Mouse (Mus musculus): ENCODE measurements around the gene Dock11.

Gene Dock11

DNA sequence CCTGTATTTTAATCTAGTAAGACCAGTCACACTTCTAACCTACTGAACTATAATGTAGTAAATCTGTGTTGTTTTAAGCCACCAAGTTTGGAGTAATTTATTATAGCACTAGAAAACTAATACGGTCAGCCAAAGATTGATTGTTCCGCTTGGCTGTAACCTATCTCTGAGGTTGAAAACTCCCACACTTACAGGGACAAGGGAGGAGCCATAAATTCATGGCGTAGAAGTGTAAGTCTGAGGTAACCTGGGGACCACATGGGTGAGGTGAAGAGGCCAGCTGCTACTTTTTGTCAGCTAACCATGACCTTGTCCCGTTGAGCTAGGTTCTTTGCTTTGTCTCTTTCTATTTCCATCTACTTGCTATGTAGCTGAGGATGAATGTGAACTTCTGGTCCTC lies 61.5 kb downstream of the Dock11 start:
- no peak for DNase-seq (ENCODE audit: extremely low spot score)

DNA sequence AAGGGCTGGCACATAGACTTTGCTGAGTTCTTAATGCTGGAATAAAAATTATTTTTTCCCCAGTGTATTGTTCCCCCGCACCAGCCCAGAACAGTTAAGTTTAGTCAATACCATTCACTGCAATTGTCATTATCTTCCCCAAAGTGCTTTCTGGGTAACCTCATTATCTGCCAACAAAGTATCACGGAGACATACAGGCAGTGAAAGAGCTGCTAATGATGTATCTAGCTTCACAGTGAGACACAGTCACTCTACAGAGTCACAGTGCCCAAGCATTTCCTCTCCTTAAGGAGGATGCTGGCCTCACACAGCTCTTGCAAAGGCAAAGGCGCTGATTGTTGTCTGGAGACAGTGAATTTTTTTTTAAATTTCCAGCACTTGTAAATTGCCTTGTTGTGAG lies 63.3 kb downstream of the Dock11 start:
- no peak for DNase-seq (ENCODE audit: extremely low spot score)

DNA sequence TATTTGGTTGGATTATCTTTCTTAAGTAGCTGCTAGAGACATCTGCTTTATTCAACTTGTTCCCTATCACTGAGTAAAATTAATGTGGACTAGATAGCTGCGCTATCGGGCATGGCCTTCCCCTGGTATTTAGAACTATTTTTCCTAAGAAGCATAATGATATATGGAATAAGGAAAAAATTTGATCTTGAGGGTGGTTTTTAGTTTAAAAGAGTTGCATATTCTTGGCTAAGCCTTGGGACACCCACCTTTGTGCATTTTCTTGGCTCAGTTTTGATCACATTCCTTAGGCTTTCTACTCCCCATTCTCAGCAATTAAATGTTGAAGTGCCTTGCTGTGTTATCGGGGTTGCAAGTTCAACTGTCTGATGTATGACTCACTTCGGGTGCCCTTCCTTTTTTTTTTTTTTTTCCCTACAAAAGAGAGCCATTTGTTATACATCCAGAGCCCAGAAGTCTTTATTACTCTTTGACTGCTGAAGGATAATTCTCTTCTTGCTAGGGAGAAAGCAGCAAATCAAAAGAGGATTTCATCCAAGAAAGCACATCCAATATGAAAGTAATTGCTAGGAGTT lies 64.0 kb downstream of the Dock11 start:
- DNase-seq (ENCODE audit: extremely low spot score): no peak

DNA sequence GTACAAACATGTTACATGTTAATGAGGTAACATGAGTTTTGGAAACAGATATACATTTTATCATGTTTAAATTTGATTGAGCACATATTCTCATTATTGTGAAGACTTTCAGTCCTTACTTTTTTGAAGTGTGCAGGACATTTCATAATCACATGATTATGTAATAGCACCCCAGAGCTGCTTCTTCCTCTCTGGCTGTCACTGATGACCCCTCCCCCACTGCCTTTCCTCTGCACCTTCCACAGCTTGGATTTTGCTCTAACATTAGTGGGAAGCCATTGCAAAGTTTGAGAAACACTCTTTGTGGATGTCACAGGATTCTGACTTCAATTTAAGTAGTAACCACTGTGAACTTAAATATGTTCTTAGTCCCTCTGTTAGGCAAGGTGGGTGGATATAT lies 67.6 kb downstream of the Dock11 start:
- no peak for DNase-seq (ENCODE audit: extremely low spot score)

DNA sequence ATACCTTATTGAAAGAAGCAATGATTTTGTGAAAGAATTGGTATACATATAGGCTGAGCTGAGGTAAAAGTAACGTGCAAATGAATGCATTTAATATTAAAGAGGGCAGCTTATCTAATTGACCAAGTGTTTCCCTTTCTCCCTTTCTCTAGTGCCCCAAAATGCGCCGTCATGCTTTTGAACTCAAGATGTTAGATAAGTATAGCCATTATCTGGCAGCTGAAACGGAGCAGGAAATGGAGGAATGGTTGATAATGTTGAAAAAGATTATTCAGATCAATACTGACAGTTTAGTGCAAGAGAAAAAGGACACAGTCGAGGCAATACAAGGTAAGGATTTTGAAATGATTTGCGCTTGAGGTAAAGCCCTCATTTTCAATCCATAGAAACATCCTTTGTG lies 74.5 kb downstream of the Dock11 start:
- no peak for DNase-seq (ENCODE audit: extremely low spot score)

DNA sequence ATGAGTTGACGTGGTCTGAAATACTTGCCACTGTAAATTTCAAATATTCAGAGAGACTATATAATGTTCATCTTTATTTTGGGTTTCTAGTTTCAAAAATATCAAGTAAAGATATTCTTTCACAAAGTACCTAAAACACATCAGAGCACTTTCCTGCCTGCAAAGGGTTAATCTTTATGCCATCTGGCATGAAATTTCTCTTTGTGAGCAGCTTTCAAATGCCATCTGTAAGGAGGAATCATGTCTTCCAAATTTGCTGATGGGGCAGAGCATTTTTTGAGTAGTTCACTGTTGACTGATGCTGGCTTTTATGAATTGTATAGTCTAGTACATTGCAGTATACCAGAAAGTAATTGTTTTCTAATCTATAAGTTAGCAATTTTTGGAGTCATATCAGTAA lies 80.6 kb downstream of the Dock11 start:
- no peak for DNase-seq (ENCODE audit: extremely low spot score)

DNA sequence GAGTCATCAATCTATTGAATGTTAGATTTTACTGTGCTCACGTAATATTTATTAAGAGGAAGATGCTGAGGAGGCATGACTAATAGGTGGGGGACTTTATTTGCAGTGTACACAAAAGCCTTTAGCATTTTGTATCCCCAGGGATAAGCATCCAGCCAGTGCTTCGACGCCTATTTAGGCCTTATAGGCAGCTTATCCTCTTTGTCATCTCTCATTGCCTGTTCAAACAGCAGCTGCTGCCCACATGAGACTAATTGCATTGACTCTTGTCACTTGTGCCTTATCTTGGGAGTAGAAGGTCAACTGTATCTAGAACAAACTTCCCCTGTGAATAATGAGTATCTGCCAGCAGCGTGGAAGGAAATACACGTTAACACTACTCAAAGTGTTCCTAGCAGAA lies 88.0 kb downstream of the Dock11 start:
- DNase-seq (ENCODE audit: extremely low spot score): no peak

DNA sequence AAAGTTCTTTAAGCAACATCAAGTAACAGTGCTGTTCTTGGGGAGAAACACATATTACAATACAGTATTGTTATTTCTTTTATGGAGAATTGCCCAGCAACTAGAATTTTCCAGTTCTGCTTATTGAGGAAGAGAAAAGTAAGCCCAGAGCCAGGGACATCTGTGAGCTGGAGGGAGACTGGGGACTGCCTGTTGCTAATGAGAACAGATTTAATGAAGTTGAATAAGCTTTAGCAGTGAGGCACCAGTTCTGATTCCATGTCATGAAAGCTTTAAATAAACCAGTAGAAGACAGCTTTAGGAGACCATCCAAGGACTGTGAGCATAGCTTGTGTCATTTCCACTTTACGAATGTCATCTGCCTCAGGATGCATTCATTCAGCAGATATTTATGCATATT lies 99.3 kb downstream of the Dock11 start:
- DNase-seq (ENCODE audit: extremely low spot score): no peak

DNA sequence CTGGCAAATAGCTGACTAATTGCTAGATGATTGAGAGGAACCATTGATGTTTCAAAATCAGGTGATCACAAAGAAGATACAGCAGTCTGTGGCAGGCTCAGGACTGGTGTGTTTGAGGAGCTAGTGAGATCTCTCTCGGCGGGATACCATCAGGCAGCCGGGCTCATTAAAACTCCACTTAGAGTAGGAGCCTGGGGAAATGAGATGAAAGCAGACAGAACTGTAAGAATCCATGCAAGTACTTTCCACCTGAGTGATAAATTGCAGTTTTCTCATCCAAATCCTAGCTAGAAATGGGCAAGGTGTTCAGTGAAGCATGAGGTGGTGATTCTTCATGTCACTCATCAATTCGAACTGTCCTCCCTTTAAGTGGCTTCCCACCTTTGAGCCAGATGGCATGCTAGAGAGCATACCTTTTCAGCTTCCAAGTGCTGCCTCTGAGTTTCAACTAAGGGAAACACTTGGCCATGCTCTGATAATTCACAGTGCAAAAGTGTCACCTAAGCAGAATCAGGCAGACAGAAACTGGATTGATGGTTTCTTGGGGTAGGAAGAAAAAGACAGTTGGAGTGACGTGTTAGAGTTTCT lies 102.0 kb downstream of the Dock11 start:
- DNase-seq (ENCODE audit: extremely low spot score): no peak

DNA sequence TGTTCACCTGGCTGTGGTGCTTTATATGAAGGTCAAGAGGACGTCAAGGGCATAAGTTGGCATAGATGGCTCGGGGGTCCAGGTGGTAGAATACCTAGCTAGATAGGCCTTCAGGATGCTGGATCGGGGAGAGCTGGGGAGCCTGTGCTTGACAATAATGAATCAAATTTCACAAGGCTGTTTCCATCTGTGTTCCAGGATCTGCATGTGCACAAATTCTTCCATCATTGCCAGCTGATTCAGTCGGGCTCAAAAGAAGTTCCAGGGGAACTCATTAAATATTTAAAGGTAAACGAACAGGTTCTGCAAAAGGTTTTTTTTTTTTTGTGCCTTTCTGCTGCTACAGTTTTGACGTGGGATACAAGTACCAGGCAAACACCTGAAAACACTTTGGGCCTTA lies 105.6 kb downstream of the Dock11 start:
- DNase-seq (ENCODE audit: extremely low spot score): no peak

DNA sequence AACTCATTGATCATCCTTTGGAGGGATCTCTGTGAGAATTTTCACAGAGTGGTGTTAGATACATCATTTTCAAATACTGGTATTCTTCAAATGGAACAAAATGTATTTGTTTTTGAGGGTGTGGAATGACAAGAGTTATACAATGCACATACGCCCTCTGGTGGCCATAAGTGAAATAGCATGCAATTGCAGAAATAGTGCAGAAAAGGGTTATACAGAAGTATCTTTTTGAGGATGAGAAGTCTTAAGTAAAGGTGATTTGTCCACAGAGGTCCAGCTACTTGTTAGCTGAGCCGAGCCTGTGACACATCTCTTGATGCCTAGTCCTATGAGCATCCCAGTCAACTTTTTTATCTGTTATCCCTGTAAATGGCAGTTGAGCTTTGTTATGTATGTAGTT lies 108.4 kb downstream of the Dock11 start:
- DNase-seq (ENCODE audit: extremely low spot score): peak; percentile 4

DNA sequence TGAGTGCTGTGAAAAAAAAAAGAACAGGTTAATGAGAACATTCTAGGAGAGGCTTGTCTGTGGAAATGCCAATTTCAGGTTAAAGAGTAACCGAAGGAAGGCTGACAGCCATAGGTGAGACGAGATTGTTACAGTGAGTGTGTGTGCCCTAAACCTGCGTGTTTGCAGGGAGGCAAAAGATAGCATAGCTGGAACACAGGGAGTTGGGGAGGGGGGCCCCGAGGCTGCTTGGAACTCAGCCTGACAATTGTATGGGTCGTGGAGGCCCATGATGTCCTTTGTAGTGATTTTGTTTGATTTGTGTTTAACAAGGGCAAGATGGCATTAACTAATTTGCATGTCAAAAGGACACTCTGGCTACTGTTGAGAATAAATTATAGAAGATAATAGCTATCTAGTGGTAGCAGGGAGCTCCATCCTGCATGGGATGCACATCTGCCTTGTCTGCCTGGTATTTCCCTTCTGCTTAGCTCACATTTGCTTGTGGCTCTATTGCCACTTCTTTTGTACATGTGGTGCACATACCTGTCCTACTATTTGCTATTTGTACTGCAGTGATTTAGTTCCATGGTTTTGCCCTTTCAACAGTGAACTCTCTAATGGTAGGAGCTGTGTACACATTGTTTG lies 109.3 kb downstream of the Dock11 start:
- DNase-seq (ENCODE audit: extremely low spot score): no peak

DNA sequence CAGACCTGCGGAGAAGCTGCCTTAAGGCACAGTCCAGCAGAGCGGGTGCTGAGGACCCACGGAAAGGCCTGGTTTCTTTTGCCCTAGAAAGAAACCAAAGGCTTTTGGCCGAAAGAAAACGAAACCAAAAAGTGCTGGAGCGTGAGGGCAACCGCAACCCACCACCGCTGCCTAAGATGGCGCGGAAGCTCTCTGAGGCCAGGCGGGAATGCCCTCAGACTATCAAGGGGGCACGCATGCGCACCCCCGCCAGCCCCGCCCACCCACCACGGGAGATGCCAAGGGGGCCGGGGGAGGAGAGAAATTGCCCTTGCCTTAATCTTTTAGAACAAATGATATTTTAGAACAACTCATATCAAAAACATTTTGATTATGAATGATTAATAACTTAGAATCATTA lies 137.0 kb downstream of the Dock11 start:
- DNase-seq (ENCODE audit: extremely low spot score): no peak

DNA sequence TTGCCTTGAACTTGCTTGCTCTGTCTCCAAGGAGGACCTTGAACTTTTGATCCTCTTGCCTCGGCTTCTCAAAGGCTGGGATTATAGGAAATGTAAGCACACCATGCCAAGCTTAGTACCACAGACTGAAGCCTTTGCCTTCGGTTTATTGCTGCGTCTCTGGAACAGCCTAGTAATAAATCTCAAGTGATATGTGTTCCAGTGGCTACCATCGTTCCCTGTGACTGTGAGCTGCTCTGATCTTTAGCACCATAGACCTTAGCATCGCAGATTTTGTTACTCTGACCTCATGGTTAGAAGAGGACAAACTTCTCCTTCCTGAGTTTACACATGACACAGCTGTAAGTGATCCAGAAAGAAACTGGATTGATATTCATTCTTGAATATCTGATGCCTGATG lies 142.5 kb downstream of the Dock11 start:
- DNase-seq (ENCODE audit: extremely low spot score): no peak

DNA sequence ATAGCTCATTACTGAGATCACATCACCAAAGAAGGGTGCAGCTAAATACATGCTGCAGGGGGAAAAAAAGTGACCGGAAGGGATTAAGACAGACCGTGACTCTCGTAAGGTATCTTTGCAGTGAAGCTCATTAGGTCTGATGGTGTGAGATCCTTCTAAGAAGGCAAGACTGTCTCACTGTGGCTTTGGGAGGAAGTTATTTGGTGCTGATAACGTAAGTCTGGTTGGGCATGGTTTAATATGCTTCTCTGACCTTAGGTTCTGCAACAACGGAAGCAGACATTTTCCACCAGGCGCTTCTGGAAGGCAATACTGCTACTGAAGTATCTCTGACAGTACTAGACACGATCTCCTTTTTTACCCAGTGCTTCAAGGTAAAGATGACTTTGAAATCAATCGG lies 145.4 kb downstream of the Dock11 start:
- no peak for DNase-seq (ENCODE audit: extremely low spot score)

DNA sequence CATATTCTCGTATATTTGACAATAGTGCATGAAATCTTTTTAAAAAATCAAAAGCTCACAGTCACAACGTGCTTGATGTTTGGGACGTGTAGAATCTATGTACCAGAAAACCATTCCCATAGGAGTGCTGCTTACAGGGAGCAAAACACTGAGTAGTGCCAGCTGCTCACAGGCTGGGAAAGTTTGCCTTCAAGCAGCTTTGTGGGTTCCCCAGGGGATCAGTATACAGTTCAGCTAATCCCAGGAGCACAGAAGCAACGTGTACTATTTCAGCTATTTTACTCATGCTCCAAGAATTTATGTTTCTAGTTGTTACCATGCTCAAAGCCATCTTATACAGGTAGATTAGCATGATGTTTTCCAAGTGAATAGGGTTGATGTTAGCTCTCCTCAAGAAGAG lies 157.1 kb downstream of the Dock11 start:
- no peak for DNase-seq (ENCODE audit: extremely low spot score)

DNA sequence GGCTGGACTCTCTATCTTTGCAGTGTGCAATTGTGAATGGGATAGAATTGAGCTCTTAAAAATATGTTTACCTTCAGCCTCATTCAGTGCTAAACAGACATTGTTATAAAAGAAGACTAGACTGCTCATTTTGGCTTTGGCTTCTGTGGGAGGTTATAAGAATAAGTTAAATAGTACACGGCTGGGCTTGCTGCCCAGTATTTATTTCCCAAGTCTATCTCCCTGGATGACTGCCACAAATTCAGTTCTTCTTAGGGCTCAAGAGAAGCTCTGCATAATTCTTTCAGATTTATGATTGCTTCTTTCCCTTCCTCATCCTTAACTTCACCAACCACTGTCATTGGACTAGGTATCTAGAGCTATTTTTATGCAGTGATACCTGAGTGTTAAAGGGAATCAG lies 158.8 kb downstream of the Dock11 start:
- DNase-seq (ENCODE audit: extremely low spot score): no peak

DNA sequence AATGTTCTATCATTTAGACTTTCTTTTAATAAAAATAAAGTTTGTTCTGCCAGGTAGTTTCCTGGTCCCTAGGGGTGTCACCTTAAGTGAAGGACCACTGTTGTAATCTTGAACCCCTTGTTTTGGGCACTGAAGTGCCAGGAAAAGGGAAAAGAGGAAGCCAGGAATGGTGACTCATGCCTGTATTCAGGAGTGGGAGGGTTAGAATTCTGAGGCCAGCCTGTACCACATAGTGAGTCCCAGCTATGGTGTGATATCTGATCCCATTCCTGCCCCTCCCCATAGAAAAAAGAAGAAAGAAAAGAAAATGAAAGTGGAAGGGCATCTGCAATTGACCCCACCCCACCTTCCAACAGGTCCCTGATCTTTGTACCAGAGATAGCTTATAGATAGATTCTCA lies 161.7 kb downstream of the Dock11 start:
- DNase-seq (ENCODE audit: extremely low spot score): no peak

DNA sequence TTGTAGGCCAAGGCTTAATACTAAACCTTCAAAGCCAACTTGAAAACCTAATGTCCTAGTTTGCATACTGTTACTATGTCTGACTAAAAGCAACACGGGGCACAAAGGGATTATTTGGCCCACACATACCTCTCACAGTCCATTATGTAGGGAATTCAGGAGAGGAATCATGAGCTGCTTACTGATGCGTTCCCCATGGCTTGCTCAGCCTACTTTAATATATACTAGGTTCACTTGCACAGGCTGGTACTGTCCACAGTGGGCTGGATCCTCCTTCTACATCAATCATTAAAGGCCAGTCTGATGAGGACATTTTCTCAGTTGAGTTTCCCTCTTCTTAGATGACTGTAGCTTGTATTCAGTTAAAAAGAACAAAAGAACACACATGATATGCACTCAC lies 185.4 kb downstream of the Dock11 start:
- DNase-seq (ENCODE audit: extremely low spot score): no peak

DNA sequence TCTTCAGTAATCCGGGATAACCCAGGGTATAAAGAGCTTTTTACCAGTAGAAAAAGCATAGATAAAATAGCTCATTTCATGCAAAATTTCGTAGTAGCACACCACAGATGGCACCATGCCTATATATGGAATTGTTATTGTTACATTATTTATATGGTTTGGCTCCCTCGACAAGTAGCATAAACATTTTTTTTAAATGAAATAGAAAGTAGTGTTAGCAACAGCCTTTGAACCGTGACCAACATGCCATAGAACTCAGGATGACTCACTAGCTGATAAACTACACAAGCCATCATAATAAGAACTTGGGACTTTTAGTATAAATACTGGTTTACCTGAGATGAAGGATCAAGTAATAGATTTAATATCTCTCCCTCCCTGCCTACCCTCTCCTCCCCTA lies 188.5 kb downstream of the Dock11 start:
- no peak for DNase-seq (ENCODE audit: extremely low spot score)

DNA sequence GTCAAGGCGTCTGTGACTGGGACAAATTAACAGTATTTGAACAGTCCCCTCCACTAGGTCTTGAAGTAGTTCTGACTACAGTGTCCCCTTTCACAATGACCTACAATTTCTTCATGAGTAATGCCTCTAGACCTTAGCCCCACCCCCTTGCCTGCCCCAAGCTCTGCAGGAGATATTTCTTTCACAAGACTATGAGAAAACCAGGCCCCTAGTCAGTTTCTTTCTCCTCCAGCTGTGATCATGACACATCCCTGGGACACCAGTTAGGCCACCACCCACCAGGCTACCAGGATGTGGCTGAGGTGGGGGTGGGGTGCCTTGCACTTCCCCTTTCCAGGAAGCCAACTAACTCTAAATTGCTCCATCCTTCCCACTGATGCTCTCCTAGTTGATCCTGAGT lies 194.3 kb downstream of the Dock11 start:
- no peak for DNase-seq (ENCODE audit: extremely low spot score)

DNA sequence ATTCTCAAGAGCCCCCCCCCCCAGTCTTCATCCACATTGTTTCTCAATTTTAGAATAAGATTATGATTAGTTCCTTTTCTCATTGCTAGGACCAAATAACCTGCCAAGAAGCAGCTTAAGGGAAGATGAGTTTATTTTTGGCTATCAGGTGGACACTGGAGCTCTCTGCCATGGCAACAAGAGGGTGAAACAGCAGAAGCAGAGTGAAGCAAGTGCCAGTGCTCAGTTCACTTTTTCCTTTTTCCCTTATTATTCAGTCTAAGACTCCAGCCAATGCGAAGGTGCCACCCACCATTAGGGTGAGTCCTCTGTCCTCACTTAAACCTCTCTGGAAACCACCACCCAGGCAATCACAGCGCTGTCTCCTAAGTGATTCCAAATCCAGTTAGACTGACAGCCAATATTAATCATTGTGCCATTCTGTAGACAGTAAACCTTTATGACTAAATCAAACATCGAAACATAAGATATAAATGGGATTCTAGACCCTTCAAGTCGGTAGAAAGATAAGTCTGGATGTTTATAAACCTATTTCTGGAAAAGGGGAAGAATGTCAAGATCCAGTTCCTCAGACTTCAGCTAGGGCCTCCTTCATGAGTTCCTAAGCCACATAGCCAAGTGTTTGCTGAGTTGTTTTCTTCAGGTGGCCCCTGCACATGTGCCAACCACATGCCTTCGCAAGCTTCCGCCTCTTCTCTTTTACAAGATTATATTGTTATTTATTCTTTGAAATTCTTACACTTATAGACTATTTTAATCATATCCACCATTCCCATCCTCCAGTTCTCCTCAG lies 200.0 kb downstream of the Dock11 start:
- DNase-seq (ENCODE audit: extremely low spot score): no peak

DNA sequence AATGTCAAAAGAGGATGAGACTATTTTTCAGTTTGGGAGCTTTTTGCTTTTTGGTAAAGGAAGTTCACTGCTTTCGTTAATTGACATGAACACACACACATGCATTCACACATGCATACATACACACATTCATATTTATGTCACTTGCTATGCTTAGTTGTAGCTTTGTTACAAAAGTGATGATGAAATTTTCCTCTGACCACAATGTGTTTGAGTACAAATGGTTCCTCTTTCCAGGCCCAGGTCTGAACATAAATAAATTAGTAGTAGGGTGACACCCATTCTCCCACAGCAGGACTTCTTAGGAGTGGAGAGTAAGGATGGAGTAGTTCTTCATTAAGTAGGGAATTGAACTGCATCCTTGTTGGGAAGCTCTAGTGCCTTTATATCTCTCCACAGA lies 212.3 kb downstream of the Dock11 start:
- DNase-seq (ENCODE audit: extremely low spot score): no peak

Measured in embryo, embryonic 9.5 days (tissue).